Mouse (Mus musculus) intestine, embryonic 16.5 days (tissue): ENCODE results near the gene Abhd12. TPM values are rescaled to one million over a fixed set of nuclear protein-coding genes. Genes with fewer than 3 reads are reported as not detected.
"Not testable (repeated sequence)": the region's sequence is repeated elsewhere in the genome, so short reads cannot be mapped to it uniquely, and the experiment has no call there.

Source experiments
- ATAC-seq: fragments of 200-750 bp; cut with Nextera tagmentation; 2 replicates; pipeline ENCODE4 v1.8.0; 2017; ENCODE audit warnings: moderate TSS enrichment, moderate library complexity
- H3K27ac ChIP-seq: fragments of 300-500 bp; sonication (generic); 2 replicates; pipeline ENCODE4 v1.5.1; 2014; ENCODE audit warnings: mild to moderate bottlenecking, low read length
- H3K27me3 ChIP-seq: fragments of 300-500 bp; sonication (generic); replicated peaks from 2 replicates; pipeline ENCODE4 v1.6.1; 2014; ENCODE audit warnings: low read length, control low read depth, mixed read lengths; ENCODE audit not compliant: control insufficient read depth, insufficient read depth
- H3K36me3 ChIP-seq: fragments of 300-500 bp; sonication (generic); 2 replicates; pipeline ENCODE4 v1.6.1; 2014; ENCODE audit warnings: low read length, control low read depth; ENCODE audit not compliant: control insufficient read depth, insufficient read depth
- H3K4me1 ChIP-seq: fragments of 300-500 bp; sonication (generic); 2 replicates; pipeline ENCODE4 v1.6.1; 2014; ENCODE audit warnings: low read length, control low read depth, mixed read lengths; ENCODE audit not compliant: control insufficient read depth, insufficient read depth
- H3K4me2 ChIP-seq: fragments of 300-500 bp; sonication (generic); 2 replicates; pipeline ENCODE4 v1.6.1; 2014; ENCODE audit warnings: low read depth, low read length, control low read depth
- H3K4me3 ChIP-seq: fragments of 300-500 bp; sonication (generic); 2 replicates; pipeline ENCODE4 v1.5.1; 2014; ENCODE audit warnings: mild to moderate bottlenecking, low read length
- H3K9ac ChIP-seq: fragments of 300-500 bp; sonication (generic); 2 replicates; pipeline ENCODE4 v1.6.1; 2014; ENCODE audit warnings: low read depth, low read length
- H3K9me3 ChIP-seq: fragments of 300-500 bp; sonication (generic); 2 replicates; pipeline ENCODE4 v1.6.1; 2016; ENCODE audit warnings: low read length, control low read depth; ENCODE audit not compliant: control insufficient read depth
- WGBS: fragments of 180-500 bp; shearing (Covaris S2); extraction: QIAGEN DNeasy Blood & Tissue Kit; methylation state at CpG from one replicate; pipeline ENCODE4 v1.1.7; 2014; 5-methylcytosine and 5-hydroxymethylcytosine counted together
- polyA plus RNA-seq: library from polyadenylated mRNA; unstranded; fragments of >200 nt; fragmentation: Nextera tagmentation; extraction: Ambion mirVana; gene quantifications from 2 replicates; pipeline ENCODE4 v1.2.1, GENCODE M21; 2015

Gene Abhd12
- polyA plus RNA-seq: 49.7 and 52.1 TPM in 2 replicates

GRCm38 (mm10) chr2:150904272-150904935 lies at the start of gene Abhd12:
Gene Abhd12, minus strand, starts transcription at chr2:150904741.
- no peaks in the 10 kb centered on the region for H3K27me3 ChIP-seq
- peak within 1 kb of the TSS; percentile 74 for H3K4me3 ChIP-seq
- H3K27ac ChIP-seq: peak within 1 kb of the TSS; percentile 83
- peak within 1 kb of the TSS; percentile 84 for H3K9ac ChIP-seq
- H3K4me1 ChIP-seq: peaks cover 16% of the 10 kb centered on the region
- peak within 1 kb of the TSS; percentile 80 for H3K4me2 ChIP-seq
- under 1% methylated on average over 72 of the region's 72 CpGs for WGBS
- H3K36me3 ChIP-seq: no peaks in the 10 kb centered on the region
- no peaks in the 10 kb centered on the region for H3K9me3 ChIP-seq
- peak; percentile 97 for ATAC-seq

- Histone ChIP-seq H3K9me3 (no peaks in the 10 kb centered on the region), H3K27ac (no peak overlapping the region), H3K4me3 (no peak overlapping the region), H3K4me2 (no peak overlapping the region), H3K9ac (no peak overlapping the region), H3K27me3 (no peaks in the 10 kb centered on the region), H3K4me1 (no peaks in the 10 kb centered on the region), H3K36me3 (no peaks in the 10 kb centered on the region)
- ATAC-seq: no peak
- 94% methylated on average over 2 of the region's 2 CpGs for WGBS
Measured at GRCm38 (mm10) chr2:150951201-150951600, 46.7 kb upstream of the Abhd12 start.

- no peak for ATAC-seq
- H3K4me3 ChIP-seq: no peak overlapping the region
- no peaks in the 10 kb centered on the region for H3K36me3 ChIP-seq
- no peak overlapping the region for H3K9ac ChIP-seq
- H3K27me3 ChIP-seq: no peaks in the 10 kb centered on the region
- no peaks in the 10 kb centered on the region for H3K9me3 ChIP-seq
- no peak overlapping the region for H3K4me2 ChIP-seq
- 85% methylated on average over 6 of the region's 6 CpGs for WGBS
- H3K27ac ChIP-seq: no peak overlapping the region
- H3K4me1 ChIP-seq: no peaks in the 10 kb centered on the region
Measured at GRCm38 (mm10) chr2:150950056-150950455, 45.5 kb upstream of the Abhd12 start.

- no peaks in the 10 kb centered on the region for H3K4me1 ChIP-seq
- 90% methylated on average over 3 of the region's 3 CpGs for WGBS
- H3K9me3 ChIP-seq: no peaks in the 10 kb centered on the region
- H3K27ac ChIP-seq: no peak overlapping the region
- no peak for ATAC-seq
- H3K27me3 ChIP-seq: no peaks in the 10 kb centered on the region
- no peak overlapping the region for H3K4me2 ChIP-seq
- H3K36me3 ChIP-seq: no peaks in the 10 kb centered on the region
- no peak overlapping the region for H3K4me3 ChIP-seq
- H3K9ac ChIP-seq: no peak overlapping the region
Measured at GRCm38 (mm10) chr2:150949652-150950051, 45.1 kb upstream of the Abhd12 start.

- no peak overlapping the region for H3K27ac ChIP-seq
- no peaks in the 10 kb centered on the region for H3K4me1 ChIP-seq
- 0 out of 2 replicates have a peak, but pooled peaks cover 2% of the 10 kb centered on the region for H3K36me3 ChIP-seq
- H3K9ac ChIP-seq: no peak overlapping the region
- H3K9me3 ChIP-seq: no peaks in the 10 kb centered on the region
- no peak overlapping the region for H3K4me2 ChIP-seq
- WGBS: 80% methylated on average over 5 of the region's 5 CpGs
- H3K27me3 ChIP-seq: no peaks in the 10 kb centered on the region
- no peak for ATAC-seq
- no peak overlapping the region for H3K4me3 ChIP-seq
Measured at GRCm38 (mm10) chr2:150948786-150949185, 44.2 kb upstream of the Abhd12 start.

- H3K27ac ChIP-seq, H3K27me3 ChIP-seq, H3K4me2 ChIP-seq, H3K4me3 ChIP-seq, H3K9ac ChIP-seq, H3K9me3 ChIP-seq, H3K36me3 ChIP-seq, ATAC-seq, H3K4me1 ChIP-seq: not testable (repeated sequence)
- WGBS: 84% methylated on average over 12 of the region's 12 CpGs
Measured at GRCm38 (mm10) chr2:150947880-150948611, 43.5 kb upstream of the Abhd12 start.

- WGBS: 91% methylated on average over 5 of the region's 5 CpGs
- ATAC-seq, H3K9ac ChIP-seq: not testable (repeated sequence)
Measured at GRCm38 (mm10) chr2:150947341-150947740, 42.8 kb upstream of the Abhd12 start.

GRCm38 (mm10) chr2:150944017-150944416 lies 39.5 kb upstream of the Abhd12 start:
- Histone ChIP-seq H3K36me3 (0 out of 2 replicates have a peak, but pooled peaks cover 3% of the 10 kb centered on the region), H3K4me3 (no peak overlapping the region), H3K9me3 (no peaks in the 10 kb centered on the region), H3K27me3 (no peaks in the 10 kb centered on the region), H3K4me2 (no peak overlapping the region), H3K27ac (no peak overlapping the region), H3K9ac (no peak overlapping the region), H3K4me1 (no peaks in the 10 kb centered on the region)
- 91% methylated on average over 5 of the region's 5 CpGs for WGBS
- no peak for ATAC-seq

More at GRCm38 (mm10) chr2:150947341-150947740, 42.8 kb upstream of the Abhd12 start:
- H3K36me3 ChIP-seq, H3K4me2 ChIP-seq, H3K9me3 ChIP-seq, H3K27me3 ChIP-seq, H3K4me1 ChIP-seq, H3K27ac ChIP-seq, H3K4me3 ChIP-seq: not testable (repeated sequence)

- H3K27me3 ChIP-seq: no peaks in the 10 kb centered on the region
- WGBS: 91% methylated on average over 4 of the region's 4 CpGs
- no peaks in the 10 kb centered on the region for H3K4me1 ChIP-seq
- ATAC-seq: no peak
- no peak overlapping the region for H3K4me3 ChIP-seq
- peaks cover 5% of the 10 kb centered on the region; the same call in 1 of the 2 replicates for H3K36me3 ChIP-seq
- H3K4me2 ChIP-seq: no peak overlapping the region
- H3K9ac ChIP-seq: no peak overlapping the region
- no peaks in the 10 kb centered on the region for H3K9me3 ChIP-seq
- no peak overlapping the region for H3K27ac ChIP-seq
Measured at GRCm38 (mm10) chr2:150934659-150935058, 30.1 kb upstream of the Abhd12 start.
